Mouse (Mus musculus): Measurements from ENCODE around the gene Spdef.

- TF ChIP-seq GATA1 (IDR thresholded peaks at IDR 0.05; ENCODE audit: borderline replicate concordance, low read length) = no peak
- TF ChIP-seq CTCF (IDR thresholded peaks at IDR 0.05; ENCODE audit: low read depth, low read length) = no peak
These were observed 37.6 kb downstream of the Spdef start for GRCm38 (mm10) chr17:27690993-27691693.

All from G1E (cell line).